Mouse (Mus musculus): ENCODE results near the gene Nrbp1. TPM values are rescaled to one million over a fixed set of nuclear protein-coding genes. Genes with fewer than 3 reads are reported as not detected.

Nrbp1 gene
- total RNA-seq (2021), result 10 to 100 TPM; 83.8 to 85.2 TPM

DNA sequence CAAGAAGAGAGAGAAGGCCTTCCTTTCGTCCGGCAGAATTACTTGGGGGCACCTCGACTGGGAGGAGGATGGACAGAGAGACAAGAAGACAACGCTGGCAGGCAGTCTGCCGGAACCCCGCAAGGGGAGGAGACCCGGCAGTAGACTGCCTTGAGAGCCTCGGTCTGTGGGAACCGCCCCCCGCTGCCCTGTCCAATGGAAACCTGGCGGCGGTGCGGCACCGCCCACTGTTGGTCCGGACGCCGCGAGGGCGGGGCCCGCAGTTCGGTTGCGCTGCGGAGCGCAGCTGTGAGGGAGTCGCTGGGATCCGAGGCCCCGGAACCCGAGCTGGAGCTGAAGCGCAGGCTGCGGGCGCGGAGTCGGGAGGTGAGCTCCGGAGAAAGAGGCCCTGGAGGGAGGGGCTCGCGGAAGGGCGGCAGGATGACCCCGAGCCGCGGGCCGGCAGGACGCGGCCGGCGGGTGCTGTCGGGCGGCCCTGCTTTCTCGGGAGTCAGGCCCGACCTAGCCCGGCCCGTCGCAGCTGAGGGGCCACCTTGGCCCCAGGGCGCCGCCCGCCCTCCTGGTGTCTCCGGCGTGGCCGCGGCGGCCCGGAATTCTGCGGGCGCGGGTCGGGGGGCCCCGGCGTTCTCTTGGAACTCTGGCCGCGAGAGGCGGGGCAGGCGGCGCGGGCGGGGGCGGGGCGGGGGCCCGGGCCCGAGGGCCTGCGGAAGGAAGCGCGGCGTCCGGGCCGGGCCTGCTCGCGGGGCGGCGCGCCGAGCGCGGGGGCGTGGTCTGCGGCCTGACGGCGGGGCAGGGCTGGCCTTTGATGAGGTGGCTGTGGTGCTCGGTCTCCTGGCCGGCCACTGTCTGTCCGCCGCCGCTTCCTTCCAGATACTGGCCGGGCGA lies at the start of gene Nrbp1, which contains the start of gene Gm9970:
Nrbp1 (plus strand) TSS at position 228 of the 885 bp plus-strand sequence.
Gm9970 (minus strand) TSS at position 596 of the 885 bp plus-strand sequence.
- peak; percentile 96 to 97 for DNase-seq
- intact Hi-C loops (cut with DNase I), result loop anchor here (1.0 to 2.0 kb wide), 2 partner anchors 21 to 50 kb away; partner anchors contain the start of genes Ift172 and Ppm1g

DNA sequence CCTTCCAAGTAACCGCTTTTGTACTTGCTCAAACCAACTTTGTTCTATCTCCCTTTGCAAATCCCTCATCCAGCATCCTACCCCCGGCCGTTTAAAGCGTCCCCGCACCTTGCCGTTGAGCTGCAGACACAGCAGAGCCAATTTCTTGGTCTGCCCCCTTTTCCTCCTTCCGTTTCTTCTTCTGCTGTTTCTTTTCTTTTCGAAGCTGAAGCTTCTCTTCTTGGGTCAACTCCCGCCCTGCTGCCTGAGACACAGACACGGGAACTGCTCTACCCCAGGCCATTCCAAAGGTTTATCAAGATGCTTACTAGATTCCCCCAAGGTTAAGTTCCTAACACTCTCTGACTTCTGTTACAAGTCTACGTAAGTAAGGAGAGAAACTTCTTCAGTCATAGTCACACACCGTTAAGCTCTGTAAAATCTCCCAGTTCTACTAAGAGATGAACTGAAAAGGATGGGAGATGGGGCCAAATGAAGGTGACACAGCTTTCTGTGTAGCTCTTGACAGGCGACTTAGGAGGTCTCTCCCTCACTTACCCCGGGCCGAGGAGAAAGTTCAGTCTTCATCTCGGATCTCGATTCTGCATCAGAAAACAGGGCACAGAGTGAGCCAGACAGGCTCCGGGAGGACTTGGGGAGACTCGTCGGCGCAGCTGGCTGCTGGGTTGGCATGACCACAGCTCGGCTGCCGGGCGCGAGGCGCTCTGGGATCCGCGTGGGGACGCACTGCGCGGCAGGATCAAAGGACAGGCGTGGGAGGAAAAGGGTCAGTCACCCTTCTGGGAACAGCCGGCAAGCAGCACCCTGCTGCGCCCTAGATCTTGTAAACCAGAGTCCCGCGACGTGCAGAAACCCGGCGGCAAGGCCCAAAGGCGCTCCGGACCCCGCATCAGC lies 48.4 kb upstream of the Nrbp1 start:
- intact Hi-C loops (cut with DNase I), result no loop called here
- no peak for DNase-seq

- intact Hi-C loops (cut with DNase I), result no loop called here
- DNase-seq, result peak; percentile 100
Measured at GRCm38 (mm10) chr5:31192939-31193630, 47.6 kb upstream of the Nrbp1 start, which contains the start of the genes Snx17 and Eif2b4. TSS of gene Snx17 (plus strand) at chr5:31193227. TSS of gene Eif2b4 (minus strand) at chr5:31193430.

GRCm38 (mm10) chr5:31193631-31194281 lies 46.9 kb upstream of the Nrbp1 start:
- intact Hi-C loops (cut with DNase I), result no loop called here

GRCm38 (mm10) chr5:31194486-31195485 lies 45.9 kb upstream of the Nrbp1 start:
- intact Hi-C loops (cut with DNase I), result no loop called here
- DNase-seq, result no peak

More at GRCm38 (mm10) chr5:31193631-31194281, 46.9 kb upstream of the Nrbp1 start:
- DNase-seq, result no peak

DNA sequence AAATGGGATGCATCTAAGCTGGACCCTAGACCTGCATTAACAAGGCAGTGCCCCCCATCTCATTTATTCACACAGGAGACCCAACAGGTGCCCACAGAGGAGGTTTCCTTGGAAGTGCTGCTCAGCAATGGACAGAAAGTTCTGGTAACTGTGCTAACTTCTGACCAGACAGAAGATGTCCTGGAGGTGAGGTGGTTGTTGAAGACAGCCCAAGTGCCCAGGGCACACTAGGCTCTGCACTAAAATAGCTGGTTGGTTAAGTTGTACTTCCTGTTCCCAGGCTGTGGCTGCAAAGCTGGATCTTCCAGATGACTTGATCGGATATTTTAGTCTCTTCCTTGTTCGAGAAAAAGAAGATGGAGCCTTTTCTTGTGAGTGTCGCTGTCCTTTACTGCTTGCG lies 45.0 kb upstream of the Nrbp1 start:
- intact Hi-C loops (cut with DNase I), result no loop called here
- DNase-seq, result no peak

DNA sequence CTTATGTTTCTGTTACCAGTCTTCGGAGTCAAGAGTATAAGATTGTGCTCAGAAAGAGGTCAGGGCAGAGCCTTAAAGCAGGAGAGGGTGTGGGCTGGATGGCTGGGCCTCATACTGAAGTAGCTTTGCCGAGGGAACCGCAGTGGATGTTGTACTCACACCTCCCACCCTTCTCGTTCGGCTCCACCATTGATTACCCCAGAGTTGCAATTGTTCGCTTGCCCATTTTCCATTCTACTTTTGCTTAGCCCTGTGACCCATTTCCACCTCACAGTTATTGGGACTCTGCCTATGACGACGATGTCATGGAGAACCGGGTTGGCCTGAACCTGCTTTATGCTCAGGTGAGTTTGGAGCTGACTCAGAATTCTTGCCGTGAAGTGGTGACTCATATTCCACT lies 44.5 kb upstream of the Nrbp1 start:
- no peak for DNase-seq
- intact Hi-C loops (cut with DNase I), result no loop called here

DNA sequence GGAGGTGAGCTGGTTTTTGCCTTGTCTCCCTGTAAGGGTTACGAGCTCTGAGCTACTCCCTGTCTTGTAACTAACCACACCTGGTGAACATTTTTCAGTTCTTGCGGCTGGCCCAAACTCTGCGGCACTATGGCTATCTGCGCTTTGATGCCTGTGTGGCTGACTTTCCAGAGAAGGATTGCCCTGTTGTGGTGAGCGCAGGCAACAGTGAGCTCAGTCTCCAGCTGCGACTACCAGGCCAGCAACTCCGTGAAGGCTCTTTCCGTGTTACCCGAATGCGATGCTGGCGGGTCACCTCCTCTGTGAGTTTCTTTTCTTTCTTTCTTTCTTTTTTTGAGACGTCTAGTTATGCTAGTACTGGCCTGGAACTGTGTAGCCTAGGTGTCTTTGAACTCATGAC lies 43.6 kb upstream of the Nrbp1 start:
- intact Hi-C loops (cut with DNase I), result no loop called here
- DNase-seq, result no peak

- no peak for DNase-seq
- intact Hi-C loops (cut with DNase I), result no loop called here
Measured at GRCm38 (mm10) chr5:31198170-31198569, 42.5 kb upstream of the Nrbp1 start.

DNA sequence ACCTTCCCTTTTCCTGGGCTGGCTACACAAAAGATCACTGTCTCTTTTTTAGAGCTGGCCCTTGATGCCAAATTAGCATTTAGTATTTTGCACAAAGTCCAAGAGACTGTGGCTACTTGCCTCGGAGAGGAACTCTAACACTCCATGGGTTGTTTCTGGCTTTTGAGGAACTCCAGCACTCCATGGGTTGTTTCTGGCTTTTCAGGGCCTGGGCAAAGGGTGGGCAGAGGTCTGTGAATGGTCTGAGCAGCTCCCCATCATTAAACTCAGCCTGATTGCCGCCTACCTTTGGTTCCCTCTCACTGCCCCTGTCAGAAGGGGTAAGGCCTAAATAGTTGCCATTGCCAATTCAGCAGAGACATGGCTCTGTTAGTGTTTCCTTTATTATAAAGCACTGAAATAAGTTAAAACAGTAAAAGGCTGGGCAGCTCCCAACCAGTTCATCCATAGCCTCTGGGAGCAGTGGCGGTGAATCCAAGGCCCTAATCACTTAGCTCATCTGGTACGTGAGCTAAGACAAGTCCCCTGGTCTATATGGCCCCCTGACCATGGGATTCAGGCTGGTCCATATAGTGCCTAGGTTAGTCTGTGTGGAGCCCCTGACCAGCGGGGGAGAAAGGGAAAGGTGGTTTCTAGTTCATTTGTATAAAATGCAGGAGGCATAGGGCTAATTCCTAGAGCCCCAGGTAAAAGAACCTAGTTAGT lies 41.9 kb upstream of the Nrbp1 start:
- no peak for DNase-seq
- intact Hi-C loops (cut with DNase I), result no loop called here

DNA sequence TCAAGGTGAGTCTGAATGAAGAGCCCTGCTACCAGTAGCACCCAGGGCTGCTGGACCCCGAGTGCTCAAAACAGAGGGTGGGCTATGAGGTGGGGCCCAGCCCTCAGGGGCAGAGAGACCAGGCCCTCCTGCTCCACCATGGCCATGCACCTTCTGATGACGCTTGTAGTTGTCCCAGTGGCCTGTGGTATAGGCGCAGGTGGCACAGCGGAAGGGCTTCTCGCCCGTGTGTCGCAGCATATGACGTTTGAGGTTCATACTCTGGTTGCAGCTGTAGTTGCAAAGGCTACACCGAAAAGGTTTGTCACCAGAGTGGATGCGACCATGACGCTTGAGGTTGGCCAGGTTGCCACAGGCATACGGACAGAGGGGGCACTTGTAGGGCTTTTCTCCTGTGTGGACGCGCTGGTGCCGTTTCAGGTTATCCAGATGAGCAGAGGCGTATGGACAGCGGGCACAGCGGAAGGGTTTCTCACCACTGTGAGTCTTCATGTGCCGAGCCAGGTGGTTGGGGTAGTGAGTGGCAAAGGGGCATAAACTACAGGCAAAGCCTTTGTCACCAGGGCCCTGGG lies 41.3 kb upstream of the Nrbp1 start:
- intact Hi-C loops (cut with DNase I), result no loop called here

GRCm38 (mm10) chr5:31199893-31200292 lies 40.8 kb upstream of the Nrbp1 start:
- DNase-seq, result no peak
- intact Hi-C loops (cut with DNase I), result no loop called here

More for the DNA sequence above, 41.3 kb upstream of the Nrbp1 start:
- no peak for DNase-seq

DNA sequence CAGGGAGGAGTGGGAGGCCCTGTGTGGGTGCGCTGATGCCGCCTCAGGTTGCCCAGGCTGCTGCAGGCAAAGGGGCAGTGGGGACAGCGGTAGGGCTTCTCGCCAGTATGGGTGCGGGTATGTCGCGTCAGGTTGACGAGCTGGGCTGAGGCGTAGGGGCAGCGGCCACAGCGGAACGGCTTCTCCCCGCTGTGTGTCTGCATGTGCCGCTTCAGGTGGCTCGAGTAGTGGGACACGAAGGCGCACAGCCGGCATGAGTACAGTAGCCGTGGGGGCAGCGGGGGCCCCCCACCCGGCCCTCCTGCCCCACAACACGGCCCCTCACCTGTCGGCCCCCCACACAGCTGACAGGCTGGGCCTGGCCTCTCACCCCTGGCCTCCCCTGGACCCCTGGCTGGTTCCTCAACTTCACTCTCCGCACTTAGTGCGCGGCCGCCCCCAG lies 40.3 kb upstream of the Nrbp1 start:
- no peak for DNase-seq
- intact Hi-C loops (cut with DNase I), result no loop called here

DNA sequence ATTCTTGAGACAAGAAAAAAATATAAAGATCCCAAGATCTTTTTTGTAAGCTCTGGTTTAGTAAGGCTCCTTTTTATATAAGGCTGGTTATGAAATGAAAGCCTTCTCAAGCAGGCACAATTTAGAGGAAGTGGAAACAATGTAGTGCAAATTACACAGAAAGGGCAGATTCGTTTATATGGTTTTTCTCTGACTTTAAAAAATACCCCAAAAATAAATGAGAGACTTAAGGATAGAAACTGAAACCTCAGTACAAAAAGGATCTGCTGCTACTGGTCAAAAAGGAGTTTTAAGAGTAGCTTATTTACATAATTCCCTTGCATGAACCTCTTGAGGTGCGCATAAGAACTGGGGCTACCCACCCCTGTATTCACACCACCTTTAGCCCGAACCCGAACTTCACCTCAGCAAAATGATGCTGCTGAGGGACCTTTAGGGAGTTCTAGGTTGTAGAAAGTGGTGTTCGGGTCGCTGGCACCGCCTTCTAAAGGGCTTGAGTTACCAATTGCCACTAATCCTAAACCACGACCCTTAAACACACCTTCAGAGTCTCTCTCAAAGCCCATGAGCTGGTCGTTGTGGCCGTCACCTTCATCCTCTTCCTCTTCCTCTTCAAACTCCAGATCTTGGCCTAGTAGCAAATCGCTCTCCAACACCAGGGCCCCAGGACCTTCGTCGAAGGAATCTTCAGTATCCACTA lies 39.5 kb upstream of the Nrbp1 start:
- no peak for DNase-seq
- intact Hi-C loops (cut with DNase I), result no loop called here

DNA sequence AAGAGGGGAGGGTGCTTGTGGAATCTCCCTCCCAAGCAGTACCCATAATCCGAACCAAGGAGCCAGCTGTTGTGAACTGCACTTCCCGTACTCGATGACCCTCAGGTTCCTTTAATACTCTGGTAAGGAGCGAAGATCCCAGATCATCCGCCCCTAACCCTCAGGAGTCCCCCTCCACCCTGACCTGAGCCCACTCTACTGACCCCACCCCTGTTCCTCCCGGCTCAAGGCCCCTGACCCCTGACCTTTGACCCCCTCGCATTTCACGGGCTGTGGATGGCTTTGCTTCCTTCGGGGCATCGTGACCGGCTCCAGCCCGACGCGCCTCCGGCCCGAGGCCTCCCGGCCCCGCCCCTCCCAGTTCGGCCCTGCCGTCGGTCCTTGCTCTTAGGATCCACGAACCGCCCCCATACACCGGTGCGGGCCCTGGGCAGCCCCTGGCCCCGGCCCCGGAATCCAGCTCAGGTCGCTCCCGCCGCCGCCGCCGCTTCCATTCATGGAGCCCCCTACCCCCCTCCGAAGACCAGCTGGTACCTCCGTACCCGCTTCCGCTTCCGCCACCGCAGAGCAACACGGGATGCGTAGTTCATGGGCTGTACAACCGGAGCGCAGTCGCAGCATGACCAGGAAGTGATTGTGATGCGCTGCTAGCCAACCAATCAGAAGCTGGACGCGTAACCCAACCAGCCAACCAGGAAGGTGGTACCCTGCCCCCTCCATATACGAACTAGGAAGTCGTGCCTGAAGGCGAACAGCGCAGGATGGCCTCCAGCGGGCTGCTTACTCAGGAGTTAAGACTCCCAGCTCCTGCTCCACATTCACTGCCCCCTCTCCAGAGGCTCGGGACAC lies 38.7 kb upstream of the Nrbp1 start, which contains the start of gene Zfp513:
Zfp513 (minus strand) TSS at position 562 of the 849 bp plus-strand sequence.
- peak; percentile 97 to 98 for DNase-seq
- intact Hi-C loops (cut with DNase I), result loop anchor here (2.0 kb wide), 1 partner anchor 17 kb away; no protein-coding TSS in a partner anchor

DNA sequence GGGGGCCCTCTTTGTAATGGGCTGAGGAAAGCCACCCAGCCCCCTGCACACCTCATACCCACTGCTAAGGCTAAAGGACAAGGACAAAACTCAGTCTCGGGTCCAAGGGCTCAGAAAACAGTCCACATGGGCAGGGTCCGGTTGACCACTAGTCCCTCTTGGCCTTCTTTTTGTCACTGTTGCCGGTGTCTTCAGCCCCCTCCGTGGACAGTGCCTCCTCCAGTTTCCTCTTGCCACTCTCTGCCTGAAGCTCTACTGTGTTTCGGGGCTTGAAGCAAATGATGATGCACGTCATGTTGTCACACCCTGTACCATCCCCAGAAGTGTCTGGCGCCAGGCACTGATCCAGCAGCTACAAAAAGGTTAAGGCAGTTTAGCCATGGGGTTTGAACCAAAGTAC lies 37.7 kb upstream of the Nrbp1 start:
- DNase-seq, result no peak
- intact Hi-C loops (cut with DNase I), result loop anchor here (2.0 kb wide), 1 partner anchor 16 kb away; no protein-coding TSS in a partner anchor

Data from heart, postnatal 10 days (tissue).